8 mouse cellular contexts compared by ENCODE assay signal in the genomic region with DNA sequence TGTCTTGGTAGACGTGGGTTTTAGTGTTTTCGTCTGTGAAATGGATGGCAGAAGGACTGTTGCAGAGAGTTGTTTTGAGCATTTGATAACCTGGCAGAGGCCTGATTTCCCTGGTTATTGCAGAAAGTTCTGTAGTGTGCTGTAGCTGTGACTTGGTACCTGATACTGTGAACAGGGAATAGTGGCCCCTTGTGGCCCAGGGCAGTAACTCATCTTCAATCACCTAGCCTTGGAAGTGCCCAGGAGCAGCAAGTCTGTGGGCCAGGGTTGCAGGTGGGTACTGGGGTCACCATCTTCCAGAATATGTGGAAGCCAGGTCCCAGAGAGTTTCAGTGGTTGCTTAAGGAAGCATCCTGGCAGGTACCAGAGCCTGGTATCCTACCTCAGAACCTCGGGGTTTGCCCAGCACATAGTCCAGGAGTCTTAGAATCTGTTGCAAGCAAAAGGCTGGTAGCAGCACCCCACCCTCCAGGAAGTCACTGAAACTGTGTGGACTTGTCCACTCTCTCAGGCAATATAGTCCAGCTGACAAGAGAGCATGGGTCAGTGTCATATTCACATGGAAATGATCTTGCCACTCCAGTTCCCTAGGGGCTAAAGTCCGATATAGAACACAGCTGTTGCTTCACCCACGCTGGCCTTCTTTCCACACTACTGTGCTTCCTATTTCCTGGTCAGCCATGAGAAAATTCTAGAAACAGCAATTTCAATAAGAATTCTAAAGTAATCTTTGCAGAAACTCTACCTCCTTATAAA.
DNase-seq lines count a peak whose midpoint lies in the region; ATAC-seq and TF ChIP-seq lines count a peak whose summit lies in the region.
"Had no signal": no experiment of that assay in that cellular context is flagged by ENCODE, and none has a peak within 500 bp of the region (broad histone marks: within the 10 kb centered on the region; RNA-seq: fewer than 3 reads in every experiment).

No protein-coding gene starts in this region.

- H3K36me3 ChIP-seq in midbrain, embryonic 13.5 days: no peaks in the 10 kb centered on the region
- no peaks in the 10 kb centered on the region for H3K36me3 ChIP-seq in midbrain, embryonic 15.5 days (replicated peaks)
- no peaks in the 10 kb centered on the region for H3K36me3 ChIP-seq in heart, embryonic 16.5 days (ENCODE audit: control insufficient read depth, insufficient read depth)
- H3K36me3 ChIP-seq in limb, embryonic 12.5 days: no peaks in the 10 kb centered on the region

- H3K27me3 ChIP-seq in midbrain, embryonic 13.5 days: no peaks in the 10 kb centered on the region
- no peaks in the 10 kb centered on the region for H3K27me3 ChIP-seq in midbrain, embryonic 15.5 days (replicated peaks)
- H3K27me3 ChIP-seq in heart, embryonic 16.5 days (ENCODE audit: control insufficient read depth, insufficient read depth, low read length): no peaks in the 10 kb centered on the region
- H3K27me3 ChIP-seq in limb, embryonic 12.5 days: no peaks in the 10 kb centered on the region

- ATAC-seq in midbrain, embryonic 13.5 days: 0 out of 2 replicates have a peak, but pooled peaks have one; percentile 43
- no peak for ATAC-seq in midbrain, embryonic 15.5 days (replicated peaks)
- peak; percentile 80 for ATAC-seq in heart, embryonic 16.5 days (replicated peaks; ENCODE audit: extremely low read depth, insufficient read depth, low FRiP score)
- ATAC-seq in limb, embryonic 12.5 days (ENCODE audit: insufficient number of reproducible peaks, insufficient read depth, low FRiP score, low TSS enrichment, low read depth): peak; percentile 26; the same call in 1 of the 2 replicates

- H3K27ac ChIP-seq in midbrain, embryonic 13.5 days: no peak overlapping the region
- no peak overlapping the region for H3K27ac ChIP-seq in midbrain, embryonic 15.5 days
- H3K27ac ChIP-seq in bone marrow macrophage, adult 2 months (ENCODE audit: insufficient read depth, low read depth, low read length): peak overlapping the region; percentile 19; the same call in 1 of the 2 replicates
- H3K27ac ChIP-seq in heart, embryonic 16.5 days (ENCODE audit: low read length): no peak overlapping the region
- H3K27ac ChIP-seq in limb, embryonic 12.5 days: no peak overlapping the region

- no peak overlapping the region for H3K4me3 ChIP-seq in midbrain, embryonic 13.5 days (replicated peaks)
- H3K4me3 ChIP-seq in midbrain, embryonic 15.5 days: no peak overlapping the region
- H3K4me3 ChIP-seq in bone marrow macrophage, adult 2 months (ENCODE audit: insufficient read depth, low read length): no peak overlapping the region
- H3K4me3 ChIP-seq in heart, embryonic 16.5 days (ENCODE audit: low read length): no peak overlapping the region
- H3K4me3 ChIP-seq in limb, embryonic 12.5 days (replicated peaks): no peak overlapping the region
- H3K4me3 ChIP-seq: erythroblast, embryonic 14.5 days had no signal

- no peaks in the 10 kb centered on the region for H3K9me3 ChIP-seq in midbrain, embryonic 13.5 days
- H3K9me3 ChIP-seq in midbrain, embryonic 15.5 days: no peaks in the 10 kb centered on the region
- H3K9me3 ChIP-seq in heart, embryonic 16.5 days (replicated peaks; ENCODE audit: control insufficient read depth, low read length): no peaks in the 10 kb centered on the region
- H3K9me3 ChIP-seq in limb, embryonic 12.5 days: no peaks in the 10 kb centered on the region

- TF ChIP-seq CTCF in bone marrow macrophage, adult 2 months (IDR thresholded peaks at IDR 0.05; ENCODE audit: low read depth, low read length): no peak

- TF ChIP-seq POLR2A in bone marrow macrophage, adult 2 months (IDR thresholded peaks at IDR 0.05; ENCODE audit: borderline replicate concordance, low read depth, low read length): no peak

- H3K4me1 ChIP-seq in midbrain, embryonic 13.5 days (replicated peaks): no peaks in the 10 kb centered on the region
- no peaks in the 10 kb centered on the region for H3K4me1 ChIP-seq in midbrain, embryonic 15.5 days
- peaks cover 37% of the 10 kb centered on the region for H3K4me1 ChIP-seq in bone marrow macrophage, adult 2 months (ENCODE audit: control insufficient read depth, insufficient read depth, low read length)
- no peaks in the 10 kb centered on the region for H3K4me1 ChIP-seq in heart, embryonic 16.5 days (ENCODE audit: control insufficient read depth, insufficient read depth, low read length)
- H3K4me1 ChIP-seq in limb, embryonic 12.5 days (replicated peaks): no peaks in the 10 kb centered on the region

- no peak overlapping the region for H3K4me2 ChIP-seq in midbrain, embryonic 13.5 days (replicated peaks)
- H3K4me2 ChIP-seq in midbrain, embryonic 15.5 days: no peak overlapping the region
- no peak overlapping the region for H3K4me2 ChIP-seq in heart, embryonic 16.5 days (ENCODE audit: low read depth, low read length)
- no peak overlapping the region for H3K4me2 ChIP-seq in limb, embryonic 12.5 days

- H3K9ac ChIP-seq in midbrain, embryonic 13.5 days (replicated peaks): no peak overlapping the region
- H3K9ac ChIP-seq in midbrain, embryonic 15.5 days: no peak overlapping the region
- no peak overlapping the region for H3K9ac ChIP-seq in heart, embryonic 16.5 days (ENCODE audit: low read length)
- no peak overlapping the region for H3K9ac ChIP-seq in limb, embryonic 12.5 days (replicated peaks)

- WGBS in midbrain, embryonic 13.5 days: 75% methylated on average over 5 of the region's 5 CpGs
- WGBS in midbrain, embryonic 15.5 days: 79% methylated on average over 5 of the region's 5 CpGs
- WGBS in heart, embryonic 16.5 days: 63% methylated on average over 5 of the region's 5 CpGs
- WGBS in limb, embryonic 12.5 days: 76% methylated on average over 5 of the region's 5 CpGs

- DNase-seq in skeletal muscle tissue, adult 2 months (ENCODE audit: low read depth, low spot score): peak; percentile 74
- DNase-seq in layer of hippocampus, adult 8-10 months (ENCODE audit: low spot score in 2 of 2): no peak
